Mouse (Mus musculus): Measurements from ENCODE around the gene Prss43.

The Prss43 gene

GRCm38 (mm10) chr9:110844206-110844605 is 17.7 kb downstream of the Prss43 start, which contains the start of gene Prss46:
TSS of gene Prss46 (plus strand) at chr9:110844506.
- no peak for DNase-seq

GRCm38 (mm10) chr9:110849162-110849561 is 22.7 kb downstream of the Prss43 start:
- no peak for DNase-seq

GRCm38 (mm10) chr9:110855903-110856302 is 29.4 kb downstream of the Prss43 start:
- no peak for DNase-seq

GRCm38 (mm10) chr9:110856920-110857319 is 30.4 kb downstream of the Prss43 start:
- no peak for DNase-seq

GRCm38 (mm10) chr9:110857781-110858472 is 31.4 kb downstream of the Prss43 start, which contains the start of gene Prss50:
TSS of gene Prss50 (plus strand) at chr9:110857967.
- DNase-seq = no peak

- DNase-seq = no peak
These were observed 32.0 kb downstream of the Prss43 start for GRCm38 (mm10) chr9:110858523-110858922.

GRCm38 (mm10) chr9:110858967-110859596 is 32.6 kb downstream of the Prss43 start:
- DNase-seq = no peak

GRCm38 (mm10) chr9:110871030-110871429 is 44.5 kb downstream of the Prss43 start:
- peak; percentile 22 for DNase-seq

GRCm38 (mm10) chr9:110873681-110874659 is 47.5 kb downstream of the Prss43 start:
- DNase-seq = no peak

- no peak for DNase-seq
These were observed 48.2 kb downstream of the Prss43 start for GRCm38 (mm10) chr9:110874660-110875191.

- DNase-seq = no peak
These were observed 48.8 kb downstream of the Prss43 start for GRCm38 (mm10) chr9:110875288-110875695.

- no peak for DNase-seq
These were observed 50.9 kb downstream of the Prss43 start for GRCm38 (mm10) chr9:110877353-110877752.

- DNase-seq = peak; percentile 17
These were observed 51.4 kb downstream of the Prss43 start for GRCm38 (mm10) chr9:110877888-110878287.

GRCm38 (mm10) chr9:110879191-110879920 is 52.9 kb downstream of the Prss43 start, which contains the start of gene Als2cl:
TSS of gene Als2cl (plus strand) at chr9:110879870.
- DNase-seq = peak; percentile 23

- DNase-seq = peak; percentile 21
These were observed 53.6 kb downstream of the Prss43 start, which contains the start of gene Tmie for GRCm38 (mm10) chr9:110879998-110880561. TSS of gene Tmie (minus strand) at chr9:110880113.

- DNase-seq = no peak
These were observed 54.3 kb downstream of the Prss43 start for GRCm38 (mm10) chr9:110880772-110881171.
